Mouse (Mus musculus) neural tube, embryonic 14.5 days (tissue): Measurements from ENCODE around the gene Iqgap1. TPM values are rescaled to one million over a fixed set of nuclear protein-coding genes. Genes with fewer than 3 reads are reported as not detected.

Source experiments
- ATAC-seq: fragments of 200-750 bp; cut with Nextera tagmentation; 2 replicates; pipeline ENCODE4 v1.8.0; 2017; ENCODE audit warnings: low read depth, mild to moderate bottlenecking, moderate TSS enrichment, moderate library complexity
- H3K27ac ChIP-seq: fragments of 300-500 bp; sonication (generic); 2 replicates; pipeline ENCODE4 v1.5.1; 2014; ENCODE audit warnings: low read depth, mild to moderate bottlenecking, control low read depth, low read length, moderate library complexity, mixed read lengths
- H3K27me3 ChIP-seq: fragments of 300-500 bp; sonication (generic); 2 replicates; pipeline ENCODE4 v1.6.1; 2014; ENCODE audit warnings: low read length; ENCODE audit not compliant: control insufficient read depth, insufficient read depth
- H3K36me3 ChIP-seq: fragments of 300-500 bp; sonication (generic); 2 replicates; pipeline ENCODE4 v1.6.1; 2014; ENCODE audit warnings: low read length, mixed read lengths; ENCODE audit not compliant: control insufficient read depth, insufficient read depth
- H3K4me1 ChIP-seq: fragments of 300-500 bp; sonication (generic); 2 replicates; pipeline ENCODE4 v1.6.1; 2014; ENCODE audit warnings: low read length; ENCODE audit not compliant: control insufficient read depth, insufficient read depth
- H3K4me2 ChIP-seq: fragments of 300-500 bp; sonication (generic); 2 replicates; pipeline ENCODE4 v1.6.1; 2014; ENCODE audit warnings: mild to moderate bottlenecking, low read depth, low read length, control low read depth
- H3K4me3 ChIP-seq: fragments of 300-500 bp; sonication (generic); 2 replicates; pipeline ENCODE4 v1.5.1; 2014; ENCODE audit warnings: low read depth, low read length, control low read depth, mixed read lengths
- H3K9ac ChIP-seq: fragments of 300-500 bp; sonication (generic); replicated peaks from 2 replicates; pipeline ENCODE4 v1.6.1; 2014; ENCODE audit warnings: low read depth, mild to moderate bottlenecking, control low read depth, low read length, mixed read lengths
- H3K9me3 ChIP-seq: fragments of 300-500 bp; sonication (generic); 2 replicates; pipeline ENCODE4 v1.6.1; 2016; ENCODE audit warnings: low read length; ENCODE audit not compliant: control insufficient read depth
- WGBS: fragments of 180-500 bp; shearing (Covaris S2); extraction: QIAGEN DNeasy Blood & Tissue Kit; methylation state at CpG from one replicate; pipeline ENCODE4 v1.1.7; 2014; 5-methylcytosine and 5-hydroxymethylcytosine counted together
- polyA plus RNA-seq: library from polyadenylated mRNA; unstranded; fragments of >200 nt; fragmentation: Nextera tagmentation; extraction: Ambion mirVana; gene quantifications from 2 replicates; pipeline ENCODE4 v1.2.1, GENCODE M21; 2014

Iqgap1 gene
- polyA plus RNA-seq, 1 experiment from 2014 or later = 15.8 TPM

DNA sequence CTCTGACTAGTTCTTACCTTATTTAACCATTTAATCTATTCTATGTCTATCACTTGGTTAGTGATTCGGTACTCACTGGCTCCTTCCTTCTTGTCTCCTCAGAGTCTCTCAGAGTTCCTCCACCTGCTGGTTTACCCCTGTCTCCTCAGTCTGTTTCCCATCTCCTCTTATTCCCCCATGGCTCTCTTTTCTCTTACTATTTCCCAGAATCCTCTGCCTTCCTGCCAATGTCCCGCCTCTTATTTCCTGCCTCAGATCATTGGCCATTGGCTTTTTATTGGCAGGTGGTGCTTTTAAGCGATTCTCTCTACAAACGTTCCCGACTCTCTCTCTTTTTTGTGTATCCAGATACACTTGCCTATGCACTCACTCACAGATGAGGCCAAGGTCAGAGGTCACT, 20.9 kb upstream of the Iqgap1 start:
- 84% methylated on average over 5 of the region's 5 CpGs for WGBS
- Histone ChIP-seq H3K4me2 (no peak overlapping the region), H3K4me3 (no peak overlapping the region), H3K27ac (no peak overlapping the region), H3K27me3 (no peaks in the 10 kb centered on the region), H3K9me3 (no peaks in the 10 kb centered on the region), H3K4me1 (no peaks in the 10 kb centered on the region), H3K9ac (no peak overlapping the region), H3K36me3 (no peaks in the 10 kb centered on the region)
- no peak for ATAC-seq

- Histone ChIP-seq H3K9me3 (no peaks in the 10 kb centered on the region), H3K4me3 (no peak overlapping the region), H3K4me2 (no peak overlapping the region), H3K9ac (no peak overlapping the region), H3K36me3 (no peaks in the 10 kb centered on the region), H3K27me3 (no peaks in the 10 kb centered on the region), H3K4me1 (no peaks in the 10 kb centered on the region), H3K27ac (no peak overlapping the region)
- WGBS = 92% methylated on average over 10 of the region's 10 CpGs
- no peak for ATAC-seq
These were observed 20.5 kb upstream of the Iqgap1 start for GRCm38 (mm10) chr7:80846280-80846678.

DNA sequence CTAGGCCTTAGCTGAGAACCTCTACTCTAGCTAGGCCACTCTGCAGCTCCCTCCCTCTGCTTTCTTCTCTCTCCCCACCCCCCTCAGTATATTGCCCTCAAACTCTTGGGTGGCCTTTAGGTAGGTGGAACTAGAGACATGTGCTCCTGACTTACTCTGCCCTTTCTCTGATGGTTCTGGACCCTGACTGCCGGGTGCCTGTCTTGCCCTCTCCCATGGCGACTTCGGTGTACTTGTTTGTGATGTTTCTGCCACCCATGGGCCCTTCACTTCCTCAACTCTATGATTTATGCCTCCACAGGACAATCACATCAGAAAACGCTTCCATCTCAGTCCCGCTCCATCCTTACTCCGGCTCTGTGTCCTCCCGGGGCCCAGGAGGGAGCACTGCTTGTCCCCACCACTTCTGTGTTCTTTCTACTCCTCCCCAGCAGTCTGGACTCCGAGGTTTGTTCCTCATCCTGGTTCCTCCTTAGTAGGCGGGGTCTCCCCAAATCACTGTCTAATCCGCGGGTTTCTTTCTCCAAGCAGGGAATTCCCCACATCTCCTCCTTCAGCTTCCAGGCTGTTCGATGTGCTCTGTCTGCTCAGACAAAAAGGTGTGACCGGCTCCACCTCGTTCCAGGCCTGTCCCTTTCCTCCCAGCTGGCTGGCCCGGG, 20.0 kb upstream of the Iqgap1 start:
- WGBS = 77% methylated on average over 15 of the region's 15 CpGs

DNA sequence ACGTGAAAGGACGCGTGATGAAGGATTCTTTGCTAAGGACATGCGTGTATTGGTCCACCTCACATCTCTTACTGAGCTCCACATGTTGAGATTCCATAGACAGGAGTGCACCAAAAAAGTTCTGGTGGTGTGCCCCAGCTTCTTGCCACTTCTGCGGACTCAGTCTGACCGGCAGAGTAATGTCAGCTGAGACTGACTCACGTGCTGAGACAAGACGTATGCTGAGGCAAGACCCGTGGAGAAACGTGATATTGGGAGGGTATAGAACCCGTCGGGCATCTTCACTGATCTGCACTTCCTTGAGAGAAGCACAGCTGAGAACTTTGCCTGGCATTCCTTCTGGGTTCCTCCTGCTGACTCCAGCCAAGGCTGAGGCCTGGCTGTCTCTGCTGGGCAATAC, 18.9 kb upstream of the Iqgap1 start:
- Histone ChIP-seq H3K9ac (no peak overlapping the region), H3K9me3 (no peaks in the 10 kb centered on the region), H3K4me3 (no peak overlapping the region), H3K4me1 (no peaks in the 10 kb centered on the region), H3K27me3 (no peaks in the 10 kb centered on the region), H3K4me2 (no peak overlapping the region), H3K27ac (no peak overlapping the region), H3K36me3 (no peaks in the 10 kb centered on the region)
- 96% methylated on average over 12 of the region's 12 CpGs for WGBS
- no peak for ATAC-seq

More for the DNA sequence above, 20.0 kb upstream of the Iqgap1 start:
- Histone ChIP-seq H3K9me3 (no peaks in the 10 kb centered on the region), H3K4me3 (no peak overlapping the region), H3K36me3 (no peaks in the 10 kb centered on the region), H3K9ac (no peak overlapping the region), H3K27ac (no peak overlapping the region), H3K4me2 (no peak overlapping the region), H3K27me3 (no peaks in the 10 kb centered on the region), H3K4me1 (no peaks in the 10 kb centered on the region)
- ATAC-seq = no peak

DNA sequence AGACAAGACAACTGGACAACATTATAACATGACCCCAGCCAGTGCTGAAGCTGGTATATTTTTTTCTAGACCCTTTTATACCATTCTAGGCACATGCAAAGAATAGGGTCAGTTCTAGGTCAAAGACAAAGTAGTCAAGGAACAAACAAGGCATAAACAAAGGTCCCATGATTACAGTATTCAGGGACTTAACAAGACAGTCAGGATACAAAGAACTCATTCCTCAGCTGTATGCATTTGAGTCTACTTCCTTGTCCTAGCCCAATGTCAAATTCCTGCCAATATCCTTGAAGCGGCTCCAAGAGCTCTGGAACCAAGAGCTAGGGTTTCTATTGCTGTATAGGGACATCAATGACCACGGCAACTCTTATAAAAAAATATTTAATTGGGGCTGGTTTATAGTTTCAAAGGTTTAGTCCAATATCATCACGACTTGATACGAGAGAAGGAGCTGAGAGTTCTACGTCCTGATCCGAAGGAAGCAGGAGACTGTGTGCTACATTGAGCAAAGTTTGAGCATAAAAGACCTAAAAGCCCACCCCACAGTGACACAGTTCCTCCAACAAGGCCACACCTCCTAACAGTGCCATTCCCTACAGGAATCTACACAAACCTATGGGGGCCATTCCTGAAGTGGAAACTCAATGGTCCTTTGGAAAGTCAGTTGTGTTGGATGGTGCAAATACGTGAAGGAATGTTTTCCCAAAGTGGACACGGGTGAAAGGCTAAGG, 18.3 kb upstream of the Iqgap1 start:
- H3K4me3 ChIP-seq = no peak overlapping the region
- H3K27me3 ChIP-seq = no peaks in the 10 kb centered on the region
- no peaks in the 10 kb centered on the region for H3K36me3 ChIP-seq
- no peaks in the 10 kb centered on the region for H3K4me1 ChIP-seq
- H3K27ac ChIP-seq = no peak overlapping the region
- ATAC-seq = no peak
- no peak overlapping the region for H3K4me2 ChIP-seq
- WGBS = 92% methylated on average over 8 of the region's 8 CpGs
- H3K9me3 ChIP-seq = no peaks in the 10 kb centered on the region
- H3K9ac ChIP-seq = no peak overlapping the region

DNA sequence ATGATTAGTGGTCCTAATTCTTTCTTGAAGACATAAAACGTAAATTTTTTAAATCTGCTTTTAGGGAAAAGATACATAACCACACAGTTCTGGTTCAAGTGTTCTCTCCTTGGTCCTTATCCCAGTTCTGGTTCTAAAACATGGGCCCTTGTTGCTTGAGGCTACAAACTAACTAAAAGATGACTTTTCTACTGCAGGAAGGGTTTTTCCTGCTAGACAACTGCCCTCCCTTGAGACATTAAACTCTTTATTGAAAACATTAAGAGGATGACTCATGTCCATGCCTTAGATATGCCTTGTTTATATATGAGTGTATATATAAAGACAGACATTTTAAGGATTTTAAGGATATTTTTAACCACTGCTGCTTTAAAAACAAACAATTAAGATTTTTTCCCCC, 17.4 kb upstream of the Iqgap1 start:
- Histone ChIP-seq H3K27ac (no peak overlapping the region), H3K9ac (no peak overlapping the region), H3K4me3 (no peak overlapping the region), H3K27me3 (no peaks in the 10 kb centered on the region), H3K9me3 (no peaks in the 10 kb centered on the region), H3K36me3 (no peaks in the 10 kb centered on the region), H3K4me1 (no peaks in the 10 kb centered on the region), H3K4me2 (no peak overlapping the region)
- ATAC-seq = no peak
- WGBS = 78% methylated on average over 1 of the region's 1 CpGs

- Histone ChIP-seq H3K4me2 (no peak overlapping the region), H3K27ac (no peak overlapping the region)
These were observed 16.4 kb upstream of the Iqgap1 start for GRCm38 (mm10) chr7:80842132-80842531.

DNA sequence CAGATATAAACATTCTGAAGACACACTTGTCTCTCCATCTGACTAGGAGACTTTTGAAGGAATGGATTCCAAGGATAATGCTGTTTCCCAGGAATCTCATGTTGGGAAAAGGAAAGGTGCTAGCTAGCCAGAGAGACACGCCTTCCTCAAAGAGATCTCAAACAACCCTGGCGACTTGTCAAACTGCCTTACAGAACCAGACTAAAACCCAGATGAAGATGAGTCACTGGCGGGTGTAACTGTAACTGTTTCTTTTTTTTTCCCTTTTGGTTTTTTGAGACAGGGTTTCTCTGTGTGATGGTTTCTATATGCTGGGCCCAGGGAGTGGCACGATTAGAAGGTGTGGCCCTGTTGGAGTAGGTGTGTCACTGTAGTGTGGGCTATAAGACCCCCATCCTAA, 15.2 kb upstream of the Iqgap1 start:
- Histone ChIP-seq H3K27ac (no peak overlapping the region), H3K27me3 (no peaks in the 10 kb centered on the region), H3K4me3 (no peak overlapping the region), H3K36me3 (no peaks in the 10 kb centered on the region), H3K4me2 (no peak overlapping the region), H3K9ac (no peak overlapping the region), H3K4me1 (no peaks in the 10 kb centered on the region), H3K9me3 (no peaks in the 10 kb centered on the region)
- ATAC-seq = no peak
- WGBS = 84% methylated on average over 4 of the region's 4 CpGs

More at GRCm38 (mm10) chr7:80842132-80842531, 16.4 kb upstream of the Iqgap1 start:
- H3K4me1 ChIP-seq = no peaks in the 10 kb centered on the region
- no peaks in the 10 kb centered on the region for H3K36me3 ChIP-seq
- H3K9ac ChIP-seq = no peak overlapping the region
- no peaks in the 10 kb centered on the region for H3K9me3 ChIP-seq
- WGBS = 75% methylated on average over 5 of the region's 5 CpGs
- no peaks in the 10 kb centered on the region for H3K27me3 ChIP-seq
- no peak for ATAC-seq
- no peak overlapping the region for H3K4me3 ChIP-seq

DNA sequence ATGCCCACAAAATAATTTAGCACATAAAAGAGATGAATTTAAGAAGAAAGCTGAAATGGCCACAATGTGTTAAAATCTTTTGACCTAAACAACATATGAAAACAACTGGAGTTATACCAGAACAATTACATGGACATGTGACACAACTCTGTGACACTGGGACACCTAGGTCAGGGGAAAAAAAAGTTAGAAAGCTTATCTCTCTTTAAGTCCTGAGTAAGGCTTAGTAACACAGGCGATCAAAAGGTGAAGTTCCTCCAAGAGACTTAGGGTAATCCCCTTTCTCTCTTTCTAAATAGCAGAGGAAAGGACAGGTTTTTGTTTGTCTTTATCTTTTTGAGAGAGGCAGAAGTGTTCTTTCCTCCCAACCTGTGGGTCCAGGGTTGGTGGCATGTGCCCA, 14.5 kb upstream of the Iqgap1 start:
- Histone ChIP-seq H3K4me1 (no peaks in the 10 kb centered on the region), H3K4me2 (no peak overlapping the region)
- WGBS = 48% methylated on average over 1 of the region's 1 CpGs

More for the DNA sequence above, 14.5 kb upstream of the Iqgap1 start:
- no peaks in the 10 kb centered on the region for H3K9me3 ChIP-seq
- H3K4me3 ChIP-seq = no peak overlapping the region
- no peaks in the 10 kb centered on the region for H3K27me3 ChIP-seq
- no peak overlapping the region for H3K9ac ChIP-seq
- no peak overlapping the region for H3K27ac ChIP-seq
- no peak for ATAC-seq
- H3K36me3 ChIP-seq = no peaks in the 10 kb centered on the region
